Mouse (Mus musculus) adrenal gland, adult 2 months (tissue): Measurements from ENCODE around the gene Col1a1. TPM values are rescaled to one million over a fixed set of nuclear protein-coding genes. Genes with fewer than 3 reads are reported as not detected.
A peak's percentile ranks its signal among the peaks of the same experiment; 100 is the strongest.

ENCODE experiments used
- DNase-seq: peaks from one replicate; pipeline ENCODE4 v3.0.0; 2021
- polyA plus RNA-seq: library from polyadenylated mRNA; depleted of rRNA; stranded (reverse); fragments of >200 nt; gene quantifications from 2 replicates; pipeline ENCODE4 v1.2.3, GENCODE M21; 2012
- total RNA-seq, 2 experiments: library from RNA; stranded (reverse); gene quantifications; 2 replicates each; pipeline ENCODE4 v1.2.3; 2021

The Col1a1 gene
- total and polyA plus RNA-seq, 3 experiments: 34.5 to 82.8 (median 40.1) TPM

GRCm38 (mm10) chr11:94976199-94976598 is 40.2 kb downstream of the Col1a1 start, which contains the start of gene Sgca:
TSS of gene Sgca (minus strand) at chr11:94976327.
- no peak for DNase-seq

- peak; percentile 6 for DNase-seq
Observed at GRCm38 (mm10) chr11:94978178-94978915, 42.3 kb downstream of the Col1a1 start.

GRCm38 (mm10) chr11:94978947-94979346 is 42.9 kb downstream of the Col1a1 start:
- peak; percentile 98 for DNase-seq

GRCm38 (mm10) chr11:94979462-94980179 is 43.6 kb downstream of the Col1a1 start:
- DNase-seq: no peak

GRCm38 (mm10) chr11:94985140-94985539 is 49.1 kb downstream of the Col1a1 start:
- peak; percentile 12 for DNase-seq

GRCm38 (mm10) chr11:94985822-94986221 is 49.8 kb downstream of the Col1a1 start:
- peak; percentile 34 for DNase-seq

- no peak for DNase-seq
Observed at GRCm38 (mm10) chr11:94986435-94986834, 50.4 kb downstream of the Col1a1 start.

- DNase-seq: peak; percentile 64
Observed at GRCm38 (mm10) chr11:94987341-94987740, 51.3 kb downstream of the Col1a1 start.

GRCm38 (mm10) chr11:94987851-94988250 is 51.8 kb downstream of the Col1a1 start:
- peak; percentile 49 for DNase-seq

- DNase-seq: peak; percentile 52
Observed at GRCm38 (mm10) chr11:94988780-94989561, 52.9 kb downstream of the Col1a1 start.

- peak; percentile 90 for DNase-seq
Observed at GRCm38 (mm10) chr11:94989562-94990017, 53.6 kb downstream of the Col1a1 start.

GRCm38 (mm10) chr11:94990102-94990748 is 54.2 kb downstream of the Col1a1 start:
- no peak for DNase-seq

- peak; percentile 97 for DNase-seq
Observed at GRCm38 (mm10) chr11:94990749-94991577, 54.9 kb downstream of the Col1a1 start, which contains the start of gene Ppp1r9b. TSS of gene Ppp1r9b (plus strand) at chr11:94991035.

GRCm38 (mm10) chr11:94991641-94992479 is 55.8 kb downstream of the Col1a1 start:
- DNase-seq: peak; percentile 79

GRCm38 (mm10) chr11:94992480-94992753 is 56.4 kb downstream of the Col1a1 start:
- DNase-seq: peak; percentile 78

GRCm38 (mm10) chr11:94992754-94993606 is 57.0 kb downstream of the Col1a1 start:
- DNase-seq: peak; percentile 83

GRCm38 (mm10) chr11:94994208-94994814 is 58.3 kb downstream of the Col1a1 start:
- DNase-seq: peak; percentile 56

- DNase-seq: peak; percentile 45
Observed at GRCm38 (mm10) chr11:94994947-94995772, 59.1 kb downstream of the Col1a1 start.
